In genomic region chr14:25392940-25393339, GRCm38 (mm10) we compare ENCODE assay signal across 29 mouse cellular contexts.
DNase-seq lines count a peak whose midpoint lies in the region; ATAC-seq lines count a peak whose summit lies in the region.
"Had no signal": no experiment of that assay in that cellular context is flagged by ENCODE, and none has a peak within 500 bp of the region (broad histone marks: within the 10 kb centered on the region; RNA-seq: fewer than 3 reads in every experiment).

No protein-coding gene starts in this region.

- H3K4me1 ChIP-seq in neural tube, embryonic 15.5 days = peaks cover 17% of the 10 kb centered on the region

- no peak overlapping the region for H3K4me2 ChIP-seq in neural tube, embryonic 15.5 days
- H3K4me2 ChIP-seq: embryonic facial prominence, embryonic 13.5 days; forebrain, embryonic 13.5 days; heart, embryonic 13.5 days; hindbrain, embryonic 12.5 days; hindbrain, embryonic 15.5 days had no signal

- no peak for DNase-seq in left cerebral cortex, adult 11 months (ENCODE audit: low spot score)
- no peak for DNase-seq in left cerebral cortex, adult 18-20 months (ENCODE audit: low spot score in 2 of 2)
- DNase-seq: adrenal gland, postnatal 10 days; cerebellum, adult 11 months; cerebellum, adult 2 months; cerebellum, adult 9-11 months; cerebellum, postnatal 25 days; embryo, embryonic 11 days; gastrocnemius, adult 2 months; gastrocnemius, postnatal 25 days; heart, adult 2 months; heart, postnatal 14 days; heart, postnatal 4 days had no signal

- H3K9me3 ChIP-seq in neural tube, embryonic 15.5 days (replicated peaks) = no peaks in the 10 kb centered on the region
- H3K9me3 ChIP-seq: embryonic facial prominence, embryonic 10.5 days; embryonic facial prominence, embryonic 13.5 days; forebrain, embryonic 10.5 days; forebrain, embryonic 13.5 days; heart, embryonic 10.5 days; heart, embryonic 13.5 days; hindbrain, embryonic 12.5 days; hindbrain, embryonic 15.5 days had no signal

- H3K4me3 ChIP-seq in neural tube, embryonic 15.5 days (replicated peaks) = no peak overlapping the region
- H3K4me3 ChIP-seq: embryonic facial prominence, embryonic 10.5 days; embryonic facial prominence, embryonic 13.5 days; erythroblast, embryonic 14.5 days; forebrain, embryonic 10.5 days; forebrain, embryonic 13.5 days; gastrocnemius, adult 2 months; heart, adult 2 months; heart, embryonic 10.5 days; heart, embryonic 13.5 days; hindbrain, embryonic 12.5 days; hindbrain, embryonic 15.5 days had no signal

- ATAC-seq in activated CD4-positive, CD25-positive, alpha-beta regulatory T cell, adult 4 months = peak; percentile 36
- ATAC-seq in hematopoietic stem cell, adult 5-6 weeks (replicated peaks in 1 of 2; ENCODE audit: insufficient read depth in 1 of 2, low FRiP score in 2 of 2, low TSS enrichment in 1 of 2, low read depth in 1 of 2, poor library complexity in 2 of 2, severe bottlenecking in 2 of 2) = peak; percentile 36 to 54
- peak; percentile 33; the same call in 1 of the 2 replicates for ATAC-seq in megakaryocyte, adult 5-6 weeks (ENCODE audit: poor library complexity, severe bottlenecking)
- ATAC-seq in erythroid progenitor cell, adult 5-6 weeks (replicated peaks; ENCODE audit: low FRiP score, poor library complexity, severe bottlenecking) = no peak
- ATAC-seq in neural tube, embryonic 15.5 days (ENCODE audit: low FRiP score) = no peak
- ATAC-seq: forebrain, embryonic 13.5 days; forebrain, embryonic 16.5 days; intestine, embryonic 16.5 days had no signal

- no peaks in the 10 kb centered on the region for H3K36me3 ChIP-seq in neural tube, embryonic 15.5 days
- H3K36me3 ChIP-seq: embryonic facial prominence, embryonic 10.5 days; embryonic facial prominence, embryonic 13.5 days; forebrain, embryonic 10.5 days; heart, embryonic 10.5 days; heart, embryonic 13.5 days; hindbrain, embryonic 12.5 days; hindbrain, embryonic 15.5 days had no signal

- no peaks in the 10 kb centered on the region for H3K27me3 ChIP-seq in neural tube, embryonic 15.5 days (replicated peaks)
- H3K27me3 ChIP-seq: embryonic facial prominence, embryonic 13.5 days; forebrain, embryonic 13.5 days; heart, embryonic 13.5 days; hindbrain, embryonic 15.5 days had no signal

- H3K27ac ChIP-seq in neural tube, embryonic 15.5 days (replicated peaks) = no peak overlapping the region
- H3K27ac ChIP-seq: embryonic facial prominence, embryonic 10.5 days; embryonic facial prominence, embryonic 13.5 days; forebrain, embryonic 10.5 days; forebrain, embryonic 13.5 days; gastrocnemius, adult 2 months; heart, adult 2 months; heart, embryonic 10.5 days; heart, embryonic 13.5 days; hindbrain, embryonic 12.5 days; hindbrain, embryonic 15.5 days had no signal

- H3K9ac ChIP-seq in neural tube, embryonic 15.5 days (replicated peaks) = no peak overlapping the region
- H3K9ac ChIP-seq: embryonic facial prominence, embryonic 13.5 days; forebrain, embryonic 13.5 days; heart, embryonic 13.5 days; hindbrain, embryonic 12.5 days; hindbrain, embryonic 15.5 days had no signal

- 72% methylated on average over 6 of the region's 6 CpGs for WGBS in neural tube, embryonic 15.5 days

Comparison
In these comparisons a context has a peak if more than half of its experiments do, and no peak if none do; other contexts are left out.
1. ATAC-seq: peak in activated CD4-positive, CD25-positive, alpha-beta regulatory T cell, adult 4 months (single experiment), hematopoietic stem cell, adult 5-6 weeks (2 of 2) and megakaryocyte, adult 5-6 weeks (single experiment); none in erythroid progenitor cell, adult 5-6 weeks (single experiment) and neural tube, embryonic 15.5 days (single experiment).